Mouse (Mus musculus) kidney, adult 2 months (tissue): Measurements from ENCODE around the gene Vsig10l. TPM values are rescaled to one million over a fixed set of nuclear protein-coding genes. Genes with fewer than 3 reads are reported as not detected.

ENCODE experiments used
- DNase-seq: peaks from one replicate; pipeline ENCODE4 v3.0.0; 2021
- H3K27ac ChIP-seq: fragments of 200-500 bp; 2 replicates; pipeline ENCODE4 v1.5.1; 2012; ENCODE audit warnings: low read depth, low read length, control low read depth, inconsistent platforms; ENCODE audit not compliant: insufficient read depth
- H3K27me3 ChIP-seq: fragments of 200-500 bp; replicated peaks from 2 replicates; pipeline ENCODE4 v1.6.1; 2012; ENCODE audit warnings: mild to moderate bottlenecking, moderate library complexity, low read length, inconsistent platforms; ENCODE audit not compliant: control insufficient read depth, insufficient read depth
- H3K36me3 ChIP-seq: fragments of 200-500 bp; 2 replicates; pipeline ENCODE4 v1.6.1; 2012; ENCODE audit warnings: mild to moderate bottlenecking, moderate library complexity, low read length, inconsistent platforms; ENCODE audit not compliant: control insufficient read depth, insufficient read depth
- H3K4me1 ChIP-seq: fragments of 200-500 bp; 2 replicates; pipeline ENCODE4 v1.6.1; 2011; ENCODE audit warnings: low read length; ENCODE audit not compliant: control insufficient read depth, insufficient read depth
- H3K4me3 ChIP-seq: fragments of 200-500 bp; 2 replicates; pipeline ENCODE4 v1.5.1; 2011; ENCODE audit warnings: mild to moderate bottlenecking, low read depth, low read length, control low read depth; ENCODE audit not compliant: insufficient read depth
- CTCF ChIP-seq: fragments of 200-500 bp; conservative IDR thresholded peaks from 2 replicates; pipeline ENCODE4 v1.5.1; 2011; ENCODE audit warnings: low read depth, mild to moderate bottlenecking, control low read depth, low read length, moderate library complexity, mixed read lengths; ENCODE audit not compliant: insufficient read depth, insufficient read length
- POLR2A ChIP-seq: fragments of 200-500 bp; IDR thresholded peaks from one replicate; pipeline ENCODE4 v1.6.1; 2011; ENCODE audit warnings: low read depth, low read length, control low read depth
- WGBS: fragments of 180-500 bp; shearing (Covaris S2); methylation state at CpG from one replicate; pipeline ENCODE4 v1.1.7; 2018; 5-methylcytosine and 5-hydroxymethylcytosine counted together
- polyA plus RNA-seq: library from polyadenylated mRNA; depleted of rRNA; stranded (reverse); fragments of >200 nt; gene quantifications from 2 replicates; pipeline ENCODE4 v1.2.3, GENCODE M21; 2012

The Vsig10l gene
- polyA plus RNA-seq, 1 experiment: 5.9 TPM

GRCm38 (mm10) chr7:43453599-43454355, 9.2 kb upstream of the Vsig10l start:
- 34% methylated on average over 14 of the region's 14 CpGs for WGBS
- H3K27me3 ChIP-seq: no peaks in the 10 kb centered on the region
- peak; percentile 92 for DNase-seq
- peaks cover 1% of the 10 kb centered on the region; the same call in 1 of the 2 replicates for H3K36me3 ChIP-seq
- no peak overlapping the region for H3K4me3 ChIP-seq
- peak overlapping the region; percentile 52 for H3K27ac ChIP-seq
- peaks cover 29% of the 10 kb centered on the region for H3K4me1 ChIP-seq
- no peak for TF ChIP-seq CTCF
- no peak for TF ChIP-seq POLR2A

DNA sequence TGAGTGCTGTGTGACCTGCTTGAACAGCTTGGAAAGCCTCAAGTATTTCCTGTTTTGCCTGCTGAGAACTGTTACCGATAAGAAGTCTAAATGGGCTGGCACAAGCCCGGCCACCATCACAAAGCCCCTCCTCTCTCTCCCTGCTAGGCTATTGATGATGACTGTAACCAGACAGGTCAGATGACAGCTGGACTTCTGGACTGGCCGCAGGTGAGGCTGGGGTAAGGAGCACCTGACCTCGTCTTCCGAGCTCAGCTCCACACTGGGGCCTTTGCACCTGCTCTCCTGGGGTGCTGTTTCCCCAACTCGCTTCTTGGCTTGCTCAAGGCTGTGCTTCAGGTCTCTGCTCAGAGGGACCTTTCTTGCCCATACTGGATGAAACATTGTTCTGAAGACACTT, 8.6 kb upstream of the Vsig10l start:
- H3K27ac ChIP-seq: peak overlapping the region; percentile 52
- H3K4me3 ChIP-seq: no peak overlapping the region
- peak; percentile 66 for DNase-seq
- TF ChIP-seq POLR2A (no peak), CTCF (no peak)
- peaks cover 1% of the 10 kb centered on the region; the same call in 1 of the 2 replicates for H3K36me3 ChIP-seq
- no peaks in the 10 kb centered on the region for H3K27me3 ChIP-seq
- 53% methylated on average over 6 of the region's 6 CpGs for WGBS
- H3K4me1 ChIP-seq: peaks cover 27% of the 10 kb centered on the region

DNA sequence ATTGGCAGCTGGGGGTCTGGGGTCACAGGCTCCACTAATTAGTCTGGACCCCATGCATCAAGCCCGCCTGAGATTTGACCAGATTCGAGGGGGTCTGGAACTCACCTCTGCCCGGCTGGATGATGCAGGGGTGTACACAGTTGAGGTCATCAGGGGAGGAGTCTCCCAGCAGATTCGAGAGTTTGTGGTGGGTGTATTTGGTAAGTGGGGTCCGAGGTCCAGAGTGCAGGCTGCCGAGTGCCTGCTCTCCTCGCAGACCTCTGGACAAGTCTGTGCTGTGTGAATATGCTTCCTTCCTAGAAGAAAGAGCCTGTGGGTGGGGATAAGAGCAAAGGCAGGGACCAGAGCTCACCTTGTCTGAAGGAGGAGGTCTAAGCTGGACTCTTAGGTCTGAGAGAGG, 1.0 kb downstream of the Vsig10l start:
- H3K36me3 ChIP-seq: no peaks in the 10 kb centered on the region
- H3K4me1 ChIP-seq: no peaks in the 10 kb centered on the region
- H3K27ac ChIP-seq: no peak overlapping the region
- 77% methylated on average over 7 of the region's 7 CpGs for whole genome bisulfite sequencing
- H3K27me3 ChIP-seq: no peaks in the 10 kb centered on the region
- no peak overlapping the region for H3K4me3 ChIP-seq
- DNase-seq: peak; percentile 38
- TF ChIP-seq CTCF (no peak), POLR2A (no peak)

DNA sequence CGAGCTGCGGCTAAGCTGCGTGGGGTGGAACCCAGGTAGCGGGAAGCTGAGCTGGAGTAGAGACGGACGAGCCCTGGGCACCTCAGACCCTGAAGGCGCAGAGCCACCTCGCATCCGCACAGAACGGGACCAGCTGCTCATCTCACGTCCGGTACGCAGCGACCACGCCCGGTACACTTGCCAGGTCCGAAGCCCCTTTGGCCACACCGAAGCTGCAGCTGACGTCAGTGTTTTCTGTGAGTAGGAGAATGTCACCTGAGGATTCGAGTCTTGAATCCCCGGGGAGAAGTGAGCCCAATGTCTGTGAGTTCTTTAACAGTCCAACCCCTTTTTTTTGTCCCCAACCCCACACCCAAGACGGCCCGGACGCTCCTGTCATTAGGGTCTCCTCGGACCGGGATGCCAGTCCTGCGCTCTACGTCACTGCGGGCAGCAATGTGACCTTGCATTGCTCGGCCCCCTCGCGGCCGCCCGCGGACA, 2.0 kb downstream of the Vsig10l start:
- peak overlapping the region; percentile 62 for H3K4me3 ChIP-seq
- DNase-seq: no peak
- H3K27me3 ChIP-seq: no peaks in the 10 kb centered on the region
- 13% methylated on average over 35 of the region's 35 CpGs for WGBS
- H3K27ac ChIP-seq: no peak overlapping the region
- H3K4me1 ChIP-seq: no peaks in the 10 kb centered on the region
- H3K36me3 ChIP-seq: no peaks in the 10 kb centered on the region
- TF ChIP-seq CTCF: no peak
- TF ChIP-seq POLR2A: no peak

DNA sequence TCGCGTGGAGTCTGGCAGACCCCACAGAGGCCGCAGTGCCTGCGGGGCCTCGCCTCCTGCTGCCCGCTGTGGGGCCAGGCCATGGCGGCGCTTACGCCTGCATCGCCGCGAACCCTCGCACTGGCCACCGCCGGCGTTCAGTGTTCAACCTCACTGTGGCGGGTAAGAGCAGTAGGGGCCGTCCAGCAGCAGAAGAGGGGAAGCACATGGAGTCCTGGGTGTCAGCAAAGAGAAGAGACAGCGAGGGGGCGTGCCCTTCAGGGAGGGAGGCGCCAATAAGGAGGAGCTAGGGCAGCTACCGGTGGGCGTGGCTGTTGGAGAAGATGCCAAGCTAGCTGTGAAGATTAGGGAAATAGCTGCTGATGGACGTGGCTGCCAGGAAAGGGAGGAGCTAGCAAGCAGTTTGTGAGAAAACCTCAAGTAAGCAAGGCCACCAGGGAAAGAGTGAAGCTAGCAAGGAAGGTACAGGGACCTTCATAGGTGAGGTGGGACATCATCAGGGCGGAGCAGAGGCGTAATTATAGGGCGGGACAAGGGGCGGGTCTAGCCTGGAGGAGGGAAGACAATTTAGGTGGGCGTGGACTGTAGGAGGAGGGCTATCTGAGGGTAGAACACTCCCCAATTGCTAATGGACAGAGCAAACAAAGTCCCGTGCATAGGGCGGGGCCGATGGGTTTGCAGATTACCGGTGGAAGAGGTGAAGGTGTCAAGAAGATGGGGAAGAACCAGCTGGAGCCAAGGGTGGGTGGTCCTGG, 2.6 kb downstream of the Vsig10l start:
- no peaks in the 10 kb centered on the region for H3K27me3 ChIP-seq
- no peaks in the 10 kb centered on the region for H3K4me1 ChIP-seq
- peak; percentile 96 for DNase-seq
- peak overlapping the region; percentile 2; the same call in 1 of the 2 replicates for H3K27ac ChIP-seq
- H3K4me3 ChIP-seq: peak overlapping the region; percentile 62
- no peaks in the 10 kb centered on the region for H3K36me3 ChIP-seq
- WGBS: 3% methylated on average over 33 of the region's 33 CpGs
- no peak for TF ChIP-seq POLR2A
- TF ChIP-seq CTCF: no peak

GRCm38 (mm10) chr7:43466099-43466694, 3.2 kb downstream of the Vsig10l start:
- Histone ChIP-seq H3K27ac (peak overlapping the region; percentile 2; the same call in 1 of the 2 replicates), H3K4me3 (peak overlapping the region; percentile 62), H3K36me3 (no peaks in the 10 kb centered on the region), H3K27me3 (no peaks in the 10 kb centered on the region), H3K4me1 (no peaks in the 10 kb centered on the region)
- 1% methylated on average over 33 of the region's 33 CpGs for WGBS
- peak; percentile 86 for DNase-seq
- TF ChIP-seq POLR2A (no peak), CTCF (peak; percentile 80)
